Mouse (Mus musculus) left cerebral cortex, postnatal 36 days (tissue): ENCODE measurements around the gene Fam193a. TPM values are rescaled to one million over a fixed set of nuclear protein-coding genes. Genes with fewer than 3 reads are reported as not detected.

ENCODE experiments used
- total RNA-seq, 2 experiments: library from RNA; stranded (reverse); gene quantifications; 2 replicates each; pipeline ENCODE4 v1.2.3; 2021

The Fam193a gene
- total RNA-seq, 2 experiments from 2014 or later: 40.0 to 44.5 TPM

Other genes with a start within 250 kb of the Fam193a start
- gene Poln, start 200.5 kb upstream of the Fam193a start, total RNA-seq: 1 to 10 TPM in 1 of 2 experiments, under 1 TPM in 1; 0.91 to 1.9 TPM
- gene Haus3, start 200.4 kb upstream of the Fam193a start, total RNA-seq: 1 to 10 TPM; 7.8 to 8.2 TPM
- 10 to 100 TPM; 86.5 to 86.9 TPM for gene Mxd4, start 182.2 kb upstream of the Fam193a start, total RNA-seq
- gene Zfyve28, start 81.5 kb upstream of the Fam193a start, total RNA-seq: 10 to 100 TPM; 53.1 to 55.3 TPM
- 1 to 10 TPM in 1 of 2 experiments, under 1 TPM in 1; 0.96 to 1.5 TPM for gene Cfap99, start 81.3 kb upstream of the Fam193a start, total RNA-seq
- 10 to 100 TPM; 82.2 to 87.2 TPM for gene Rnf4, start 33.6 kb upstream of the Fam193a start, total RNA-seq
- 10 to 100 TPM; 12.7 to 20.4 TPM for gene Tnip2, start 144.1 kb downstream of the Fam193a start, total RNA-seq
- 1 to 10 TPM; 2.6 to 3.7 TPM for gene Sh3bp2, start 155.9 kb downstream of the Fam193a start, total RNA-seq
- 100 to 1,000 TPM; 434 to 436 TPM for gene Add1, start 203.7 kb downstream of the Fam193a start, total RNA-seq